Mouse (Mus musculus): ENCODE results near the gene Gm37240.

- TF ChIP-seq POLR2A (IDR thresholded peaks at IDR 0.05; ENCODE audit: borderline replicate concordance, extremely low read depth, insufficient read depth, insufficient read length, poor library complexity, severe bottlenecking): no peak
- TF ChIP-seq CTCF (IDR thresholded peaks at IDR 0.05; ENCODE audit: borderline replicate concordance, extremely low read depth, insufficient read depth, insufficient read length): no peak
Measured at GRCm38 (mm10) chr3:85907136-85907535, 19.8 kb upstream of the Gm37240 start.
